Mouse (Mus musculus) ES-Bruce4 (cell line): ENCODE measurements around the gene Ercc4.

Experiments
- CTCF ChIP-seq: IDR thresholded peaks from one replicate; pipeline ENCODE4 v1.8.1; 2011; ENCODE audit warnings: low read depth, low read length
- POLR2A ChIP-seq: IDR thresholded peaks from one replicate; pipeline ENCODE4 v1.8.1; 2011; ENCODE audit warnings: low read length; ENCODE audit not compliant: insufficient read depth

- TF ChIP-seq CTCF (no peak), POLR2A (no peak)
These were observed 43.0 kb downstream of the Ercc4 start for GRCm38 (mm10) chr16:13152475-13152874.
